Mouse (Mus musculus) left cerebral cortex, adult 2 months (tissue): ENCODE results near the gene Gabarapl1. TPM values are rescaled to one million over a fixed set of nuclear protein-coding genes. Genes with fewer than 3 reads are reported as not detected.
A peak's percentile ranks its signal among the peaks of the same experiment; 100 is the strongest.

Source experiments
- DNase-seq, 2 experiments: peaks; one replicate each; pipeline ENCODE4 v3.0.0; 2021 to 2022; ENCODE audit warnings: low spot score in 2 of 2, mixed read lengths in 1 of 2; ENCODE audit errors: extremely low spot score in 1 of 2
- H3K27ac ChIP-seq: fragments of 200-600 bp; 2 replicates; pipeline ENCODE4 v1.8.1; 2022
- H3K4me3 ChIP-seq: fragments of 200-600 bp; 2 replicates; pipeline ENCODE4 v1.8.1; 2022
- CTCF ChIP-seq: fragments of 200-600 bp; IDR thresholded peaks from 2 replicates; pipeline ENCODE4 v1.8.1; 2022; ENCODE audit warnings: antibody characterized with exemption, mild to moderate bottlenecking, moderate library complexity
- intact Hi-C: fragments of 180-260 bp; cut with DNase I; formaldehyde crosslinking; loops from one replicate; pipeline ENCODE4 v1.15.1; 2025
- total RNA-seq, 2 experiments: library from RNA; stranded (reverse); gene quantifications; 2 replicates each; pipeline ENCODE4 v1.2.3; 2021

The Gabarapl1 gene
- total RNA-seq, 2 experiments from 2014 or later = 707 to 713 TPM

DNA sequence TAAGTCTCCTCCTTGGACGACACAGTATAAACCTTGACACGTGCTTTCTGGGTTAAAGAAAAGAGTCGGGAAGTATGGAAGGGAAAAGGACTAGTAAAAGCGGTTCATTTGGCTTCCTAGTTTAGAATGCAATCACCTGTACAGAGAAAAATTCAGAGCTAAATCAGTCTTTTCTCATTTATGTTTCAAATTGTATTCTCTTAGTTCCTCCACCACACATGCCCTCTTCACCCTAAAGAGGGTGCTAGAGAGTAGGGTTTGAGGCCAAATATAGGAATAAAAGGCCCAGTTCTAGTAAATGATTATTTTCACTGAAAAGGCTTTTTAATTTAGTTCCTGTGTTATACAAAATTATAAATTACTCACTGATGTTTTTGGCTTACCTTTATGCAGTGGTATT lies 48.3 kb downstream of the Gabarapl1 start:
- H3K4me3 ChIP-seq = no peak overlapping the region
- no peak for DNase-seq
- TF ChIP-seq CTCF = peak; percentile 60
- no peak overlapping the region for H3K27ac ChIP-seq
- intact Hi-C loops = no loop called here

DNA sequence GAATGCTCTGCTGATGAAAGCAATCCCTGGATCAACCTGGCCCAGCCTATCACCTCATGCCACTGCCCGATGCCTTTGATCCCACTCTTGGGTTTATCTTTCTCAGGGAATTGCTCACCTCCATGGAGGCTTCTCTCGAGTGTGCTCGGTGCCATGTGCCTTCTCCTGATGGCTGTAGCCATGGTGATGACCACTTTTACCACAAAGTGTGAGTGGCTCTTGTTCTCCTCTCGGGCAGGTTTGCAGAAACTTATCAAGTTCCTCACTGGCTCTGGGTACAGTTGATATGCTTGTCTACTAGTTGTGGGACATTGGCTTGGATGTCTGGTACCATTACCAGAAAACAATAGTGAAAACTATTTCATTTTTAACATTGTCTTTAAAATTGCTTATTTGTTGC lies 48.9 kb downstream of the Gabarapl1 start:
- TF ChIP-seq CTCF = no peak
- DNase-seq = no peak
- no peak overlapping the region for H3K4me3 ChIP-seq
- intact Hi-C loops = no loop called here
- H3K27ac ChIP-seq = no peak overlapping the region

DNA sequence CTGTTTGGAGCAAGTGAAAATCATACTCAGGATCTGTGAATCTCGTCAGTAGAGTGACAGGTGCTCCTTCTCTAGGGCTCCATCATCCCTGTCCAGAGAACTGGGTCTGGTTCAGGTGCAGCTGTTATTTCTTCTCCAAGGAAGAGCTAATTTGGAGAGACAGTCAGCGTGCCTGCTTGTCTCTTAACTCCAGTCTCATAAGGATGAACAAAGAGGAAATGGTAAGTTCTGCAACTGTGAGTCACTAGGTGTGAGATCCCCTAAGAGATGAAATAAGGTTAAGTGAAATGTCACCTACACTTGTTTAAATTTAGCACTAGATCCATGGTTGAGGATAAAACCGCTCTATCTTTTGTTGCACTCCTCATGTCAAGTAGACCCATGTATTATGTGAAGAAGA lies 50.1 kb downstream of the Gabarapl1 start:
- H3K27ac ChIP-seq = no peak overlapping the region
- intact Hi-C loops = no loop called here
- DNase-seq = no peak
- TF ChIP-seq CTCF = no peak
- no peak overlapping the region for H3K4me3 ChIP-seq

DNA sequence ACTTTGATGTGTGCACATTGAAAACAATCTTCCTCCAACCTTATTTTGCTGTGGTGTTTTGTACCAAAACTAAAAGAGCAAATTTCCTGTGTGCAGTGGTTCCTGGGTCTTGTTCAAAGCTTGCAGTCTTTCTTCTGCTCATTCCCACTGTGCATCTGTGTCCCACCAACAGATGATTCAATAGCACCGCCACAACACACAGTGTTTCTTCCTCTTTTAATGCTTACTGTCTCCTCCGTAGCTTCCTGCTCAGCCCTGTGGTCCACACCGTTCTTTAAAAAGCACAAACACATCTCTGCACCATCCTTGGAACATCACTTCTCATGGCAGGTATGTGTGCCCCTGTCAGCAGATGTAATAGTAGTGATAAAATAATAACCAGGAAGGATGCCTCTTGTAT lies 58.5 kb downstream of the Gabarapl1 start, which contains the start of gene Klrd1:
Gene Klrd1 (plus strand): TSS at position 275 of the 400 bp plus-strand sequence.
- TF ChIP-seq CTCF = no peak
- H3K4me3 ChIP-seq = no peak within 1 kb of the TSS
- intact Hi-C loops = no loop called here
- no peak within 1 kb of the TSS for H3K27ac ChIP-seq
- DNase-seq = no peak

Other genes with a start within 250 kb of the Gabarapl1 start
- gene 4922502D21Rik, start 201.4 kb upstream of the Gabarapl1 start, total RNA-seq = not detected
- under 1 TPM; 0.26 to 0.52 TPM for gene Clec12a, start 190.5 kb upstream of the Gabarapl1 start, total RNA-seq
- not detected for gene Clec12b, start 147.3 kb upstream of the Gabarapl1 start, total RNA-seq
- not detected for gene Clec1b, start 135.9 kb upstream of the Gabarapl1 start, total RNA-seq
- not detected for gene Clec9a, start 124.3 kb upstream of the Gabarapl1 start, total RNA-seq
- gene Clec1a, start 81.2 kb upstream of the Gabarapl1 start, total RNA-seq = 1 to 10 TPM; 1.2 to 1.6 TPM
- gene Olr1, start 26.0 kb upstream of the Gabarapl1 start, total RNA-seq = not detected
- not detected for gene Tmem52b, start 20.6 kb upstream of the Gabarapl1 start, total RNA-seq
- gene Klre1, start 44.7 kb downstream of the Gabarapl1 start, total RNA-seq = not detected
- not detected for gene Klrd1, start 58.6 kb downstream of the Gabarapl1 start, total RNA-seq
- not detected for gene Klrk1, start 90.7 kb downstream of the Gabarapl1 start, total RNA-seq
- not detected for gene Klrc3, start 110.2 kb downstream of the Gabarapl1 start, total RNA-seq
- not detected for gene Klrc2, start 127.5 kb downstream of the Gabarapl1 start, total RNA-seq
- not detected for gene Klrc1, start 145.8 kb downstream of the Gabarapl1 start, total RNA-seq
- gene Klri1, start 184.0 kb downstream of the Gabarapl1 start, total RNA-seq = not detected
- gene Klri2, start 207.3 kb downstream of the Gabarapl1 start, total RNA-seq = not detected